Mouse (Mus musculus): ENCODE results near the gene Cldn4. TPM values are rescaled to one million over a fixed set of nuclear protein-coding genes. Genes with fewer than 3 reads are reported as not detected.

The Cldn4 gene
- 0.16 and 0.19 TPM in 2 replicates for polyA plus RNA-seq (2012)

DNA sequence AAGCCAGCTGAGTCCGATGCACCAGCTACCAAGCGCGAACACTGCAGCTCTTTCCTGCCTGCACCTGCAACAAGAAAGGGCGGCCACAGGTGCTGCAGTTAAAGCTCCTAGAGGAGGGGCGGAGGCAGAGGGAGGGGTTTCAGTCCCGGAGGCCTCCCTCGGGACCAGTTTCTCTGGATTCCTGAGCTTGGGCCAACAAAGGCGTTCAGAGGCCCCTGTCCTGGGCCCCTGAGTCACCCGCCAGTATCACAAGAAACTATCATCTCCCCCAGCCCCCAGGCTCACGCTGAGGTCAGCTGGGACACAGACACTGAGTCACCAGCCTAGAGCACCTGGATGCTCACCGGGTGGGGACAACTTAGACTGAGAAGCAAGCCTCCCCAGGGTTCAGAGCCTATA is at the start of gene Cldn4:
Gene Cldn4, minus strand, starts transcription at position 78 of the 399 bp plus-strand sequence.

DNA sequence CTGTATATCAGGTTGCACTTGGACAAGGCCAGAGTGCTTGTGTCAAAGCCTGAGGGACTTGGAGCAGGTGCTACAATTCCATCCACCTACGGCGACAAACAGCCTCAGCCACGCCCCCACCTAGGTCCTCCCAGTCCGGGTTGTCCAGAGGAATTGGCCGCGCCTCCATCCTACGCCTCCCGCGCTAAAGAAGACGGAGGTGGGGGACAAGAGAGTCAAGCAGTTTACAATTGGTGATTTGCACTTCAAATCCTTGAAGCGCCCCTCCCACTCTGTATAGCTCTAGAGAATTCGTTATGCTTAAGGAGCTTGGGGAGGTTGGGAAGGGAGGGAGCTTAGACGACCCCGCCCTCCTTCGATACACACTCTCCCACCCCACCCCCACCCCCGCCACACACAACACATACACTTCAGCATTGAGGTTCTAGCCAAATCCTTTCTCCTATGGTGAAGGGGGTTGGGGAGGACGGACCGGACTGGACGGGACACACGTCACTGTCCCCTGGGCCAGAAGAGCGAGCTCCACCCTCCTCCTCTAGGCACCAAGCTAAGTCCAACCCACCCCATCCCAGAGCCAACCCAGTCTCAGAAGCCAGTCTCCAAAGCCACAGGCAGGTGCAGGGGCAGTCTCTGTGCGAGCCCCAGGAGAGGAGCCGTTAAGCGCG is 39.0 kb upstream of the Cldn4 start, which contains the start of gene Cldn3:
Gene Cldn3, plus strand, starts transcription at position 582 of the 665 bp plus-strand sequence.

DNA sequence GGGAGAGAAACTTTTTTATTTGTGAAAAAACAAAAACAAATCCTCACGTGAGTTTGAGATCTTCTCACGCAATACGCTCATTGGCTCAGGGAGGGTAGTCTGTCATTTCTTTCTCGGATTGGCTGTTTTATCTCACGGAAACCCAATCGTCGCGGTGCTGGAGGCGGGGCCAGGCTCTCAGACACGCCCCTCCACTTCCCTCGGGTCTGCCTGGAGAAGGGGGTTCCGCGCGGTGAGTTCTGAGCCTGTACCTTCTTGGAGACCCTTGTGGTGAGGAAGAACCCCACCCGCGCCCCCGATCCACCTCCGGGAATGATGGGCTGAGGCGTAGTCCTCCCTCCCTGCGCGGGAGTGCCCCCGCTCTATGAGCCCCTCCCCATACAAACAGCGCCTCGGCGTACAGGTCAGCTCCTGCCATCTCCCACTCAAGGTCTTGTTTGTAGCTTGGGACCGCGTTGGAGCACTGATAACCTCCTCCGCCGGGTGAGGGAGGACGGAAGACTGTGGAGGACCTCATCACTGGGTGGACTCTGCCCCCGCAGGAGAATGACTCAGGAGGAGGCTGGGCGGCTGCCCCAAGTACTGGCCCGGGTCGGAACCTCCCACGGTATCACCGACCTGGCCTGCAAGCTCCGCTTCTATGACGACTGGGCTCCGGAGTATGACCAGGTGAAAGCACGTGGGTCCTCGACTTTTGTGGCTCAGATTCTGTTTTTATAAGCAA is 14.4 kb downstream of the Cldn4 start, which contains the start of gene Mettl27:
Gene Mettl27, plus strand, starts transcription at position 190 of the 724 bp plus-strand sequence.

DNA sequence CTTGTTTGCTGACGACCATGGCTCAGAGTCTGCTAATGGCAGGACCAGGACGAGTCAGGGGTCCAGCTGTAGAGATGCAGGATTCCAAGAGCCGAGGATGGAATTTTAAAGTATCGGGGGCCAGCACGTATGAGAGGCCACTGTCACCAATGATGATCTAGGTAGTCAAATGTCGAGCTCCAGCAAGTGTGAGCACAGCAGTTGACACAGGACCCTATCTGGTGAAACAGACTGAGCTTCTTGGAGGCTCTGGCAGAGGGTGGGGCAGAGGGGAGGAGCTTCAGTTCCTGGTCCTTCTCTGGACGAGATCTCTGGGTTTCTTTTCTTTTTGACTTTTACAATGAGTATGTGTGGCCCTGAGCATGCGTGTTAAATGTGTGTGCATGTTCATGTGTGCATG is 31.4 kb downstream of the Cldn4 start, which contains the start of gene Cldn13:
Gene Cldn13, minus strand, starts transcription at position 216 of the 400 bp plus-strand sequence.

DNA sequence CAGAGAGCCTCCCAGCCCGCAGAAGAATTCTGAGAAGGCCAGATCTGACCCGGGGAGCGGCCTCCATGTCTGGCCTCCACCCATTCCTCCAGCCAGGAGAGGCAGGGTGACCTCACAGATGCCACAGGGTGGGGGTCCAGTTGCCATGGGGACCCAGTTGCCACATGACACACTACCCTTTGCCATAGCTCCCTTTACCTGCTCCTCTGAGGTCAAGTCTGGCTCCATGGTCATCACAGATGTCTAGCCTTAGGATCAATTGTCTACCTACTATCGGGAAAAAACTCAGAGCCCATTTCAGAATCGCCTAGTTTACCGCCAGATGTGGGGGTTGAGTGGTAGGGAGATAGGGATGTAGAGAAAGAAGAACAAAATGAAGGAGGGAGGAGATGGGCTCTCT is 40.1 kb downstream of the Cldn4 start, which contains the start of gene Tmem270:
Gene Tmem270, minus strand, starts transcription at position 101 of the 400 bp plus-strand sequence.

Other genes starting within 250 kb of the Cldn4 start
- gene Eln, start 199.6 kb downstream of the Cldn4 start, polyA plus RNA-seq (2012), result 0.03 and 0.09 TPM in 2 replicates
- not detected in 2 replicates for gene Tmem270, start 40.2 kb downstream of the Cldn4 start, polyA plus RNA-seq (2012)
- gene Cldn13, start 31.4 kb downstream of the Cldn4 start, polyA plus RNA-seq (2012), result 1.2 and 1.6 TPM in 2 replicates
- gene Mettl27, start 14.6 kb downstream of the Cldn4 start, polyA plus RNA-seq (2012), result 7.8 and 12.3 TPM in 2 replicates
- gene Cldn3, start 39.3 kb upstream of the Cldn4 start, polyA plus RNA-seq (2012), result 0.05 and 0.11 TPM in 2 replicates
- 109 and 119 TPM in 2 replicates for gene Abhd11, start 62.2 kb upstream of the Cldn4 start, polyA plus RNA-seq (2012)
- gene Stx1a, start 76.5 kb upstream of the Cldn4 start, polyA plus RNA-seq (2012), result 2.4 and 3.7 TPM in 2 replicates
- gene Dnajc30, start 117.3 kb upstream of the Cldn4 start, polyA plus RNA-seq (2012), result 42.4 and 52.4 TPM in 2 replicates
- gene Bud23, start 118.0 kb upstream of the Cldn4 start, polyA plus RNA-seq (2012), result 159 and 216 TPM in 2 replicates
- gene Vps37d, start 131.3 kb upstream of the Cldn4 start, polyA plus RNA-seq (2012), result 1.4 and 1.6 TPM in 2 replicates
- 0.12 and 0.28 TPM in 2 replicates for gene Mlxipl, start 143.0 kb upstream of the Cldn4 start, polyA plus RNA-seq (2012)
- gene Tbl2, start 202.7 kb upstream of the Cldn4 start, polyA plus RNA-seq (2012), result 21.8 and 22.0 TPM in 2 replicates
- 48.8 and 61.4 TPM in 2 replicates for gene Bcl7b, start 221.3 kb upstream of the Cldn4 start, polyA plus RNA-seq (2012)
- gene Baz1b, start 240.3 kb upstream of the Cldn4 start, polyA plus RNA-seq (2012), result 31.5 and 36.2 TPM in 2 replicates

Measured in megakaryocyte-erythroid progenitor cell, adult 5 weeks (primary cell).